Mouse (Mus musculus) c-Kit-positive CD71-positive TER-119-positive erythroid progenitor cells, embryonic 14.5 days (primary cell): ENCODE measurements around the gene Sh3rf1.
"Not testable (repeated sequence)": the region's sequence is repeated elsewhere in the genome, so short reads cannot be mapped to it uniquely, and the experiment has no call there.

Experiments used
- DNase-seq: peaks from one replicate; pipeline ENCODE4 v3.0.0-alpha.2; 2013; ENCODE audit warnings: low spot score

Gene Sh3rf1

GRCm38 (mm10) chr8:61374059-61374755, 150.5 kb downstream of the Sh3rf1 start:
- DNase-seq, result no peak

DNA sequence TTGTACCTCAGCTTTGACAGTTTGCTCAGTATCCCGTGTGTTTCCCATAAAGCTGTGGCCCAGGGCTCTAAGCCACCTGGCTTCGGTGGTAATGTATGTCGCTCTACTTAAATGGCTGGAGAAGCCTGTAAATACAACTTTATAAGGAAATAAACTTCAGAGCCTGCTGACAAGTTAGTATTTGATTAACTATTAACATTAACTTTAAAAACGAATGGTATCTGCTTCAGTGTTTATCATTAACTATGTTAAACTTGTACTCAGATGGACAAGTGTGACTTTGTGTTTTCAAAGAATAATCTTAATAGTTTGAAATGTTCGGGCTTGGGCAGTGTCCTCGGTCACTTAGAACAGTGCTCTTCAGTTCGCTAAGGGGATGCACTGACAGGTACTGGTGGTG, 151.5 kb downstream of the Sh3rf1 start:
- no peak for DNase-seq

DNA sequence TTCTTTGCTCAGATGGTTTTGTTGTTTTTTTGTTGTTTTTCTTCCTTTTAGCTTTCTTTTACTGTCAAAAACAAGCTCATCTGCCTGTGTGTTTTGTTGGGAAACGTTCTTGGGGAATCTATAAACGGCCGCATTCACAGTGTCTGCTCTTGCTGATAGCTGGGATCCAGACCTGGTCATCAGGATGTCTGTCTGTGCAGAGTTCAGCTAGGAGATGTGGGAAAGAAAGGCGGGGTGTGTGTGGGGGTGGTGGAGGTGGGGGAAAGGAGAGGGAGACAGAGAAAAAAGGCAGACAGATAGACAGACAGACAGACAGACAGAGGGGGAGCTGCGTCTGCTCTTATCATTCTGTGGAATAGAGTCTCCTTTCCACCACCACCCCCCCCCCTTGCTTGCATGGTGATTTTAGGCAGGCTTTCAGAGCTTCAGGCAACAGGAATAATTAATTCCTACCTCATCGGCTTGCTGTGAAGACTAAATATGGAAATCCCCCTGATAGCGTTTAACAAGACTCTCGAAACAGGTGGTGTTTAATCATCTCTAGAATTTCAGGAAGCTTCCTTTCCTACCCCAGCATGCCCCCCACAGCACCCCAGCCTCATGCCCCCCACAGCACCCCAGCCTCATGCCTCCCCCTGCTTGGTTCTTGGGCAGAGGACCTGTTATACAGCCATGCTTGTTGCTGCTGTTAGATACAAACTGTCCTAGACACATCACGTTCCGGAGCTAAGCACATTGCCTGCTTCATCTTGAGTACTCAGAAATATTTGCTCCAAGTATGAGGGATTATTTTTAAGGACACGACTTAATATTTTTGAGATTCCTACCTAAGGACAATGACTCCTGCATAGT, 155.4 kb downstream of the Sh3rf1 start:
- DNase-seq, result no peak

- no peak for DNase-seq
Measured at GRCm38 (mm10) chr8:61384536-61384935, 160.9 kb downstream of the Sh3rf1 start.

GRCm38 (mm10) chr8:61385502-61386191, 162.0 kb downstream of the Sh3rf1 start:
- no peak for DNase-seq

- no peak for DNase-seq
Measured at GRCm38 (mm10) chr8:61386645-61387044, 163.0 kb downstream of the Sh3rf1 start.

- no peak for DNase-seq
Measured at GRCm38 (mm10) chr8:61387501-61387963, 163.9 kb downstream of the Sh3rf1 start.

DNA sequence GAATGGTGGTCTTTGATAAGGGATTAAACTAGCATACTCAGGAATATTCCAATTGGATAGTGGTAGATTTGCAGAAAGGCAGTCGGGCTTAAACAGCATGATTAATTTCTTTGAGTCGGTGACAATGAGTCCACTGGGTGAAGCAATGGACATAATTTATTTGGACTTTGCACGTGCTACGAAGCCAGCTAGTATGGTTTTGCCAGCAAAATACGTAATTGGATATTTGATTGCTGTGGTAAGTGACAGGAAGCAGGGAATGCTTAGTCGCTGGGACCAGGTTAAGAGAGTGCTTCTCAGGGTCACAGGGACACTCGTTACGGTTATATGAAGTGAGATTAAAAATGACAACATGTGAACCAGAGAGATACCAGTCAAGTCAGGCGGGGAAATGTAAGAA, 164.7 kb downstream of the Sh3rf1 start:
- no peak for DNase-seq

GRCm38 (mm10) chr8:61390307-61391057, 166.8 kb downstream of the Sh3rf1 start:
- no peak for DNase-seq

GRCm38 (mm10) chr8:61391058-61391434, 167.4 kb downstream of the Sh3rf1 start:
- DNase-seq, result no peak

DNA sequence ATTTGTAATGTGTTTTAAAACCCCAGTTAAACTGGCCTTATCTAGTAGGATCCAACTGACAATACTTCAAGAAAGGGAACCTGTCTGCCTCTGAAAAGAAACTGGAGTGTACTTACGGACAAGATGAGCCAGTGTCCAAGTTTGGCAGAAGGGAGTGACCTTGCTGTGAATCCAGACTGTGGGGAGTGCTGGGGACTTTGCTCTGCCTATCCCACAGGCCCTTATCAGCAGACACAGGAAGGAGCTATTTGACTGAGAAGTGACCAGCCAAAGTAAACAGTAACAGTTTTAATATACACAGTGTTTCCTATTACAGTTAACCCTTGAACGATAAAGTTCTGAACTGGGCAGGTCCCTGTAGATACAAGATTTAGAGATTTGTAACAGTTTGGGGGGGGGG, 173.5 kb downstream of the Sh3rf1 start:
- no peak for DNase-seq

DNA sequence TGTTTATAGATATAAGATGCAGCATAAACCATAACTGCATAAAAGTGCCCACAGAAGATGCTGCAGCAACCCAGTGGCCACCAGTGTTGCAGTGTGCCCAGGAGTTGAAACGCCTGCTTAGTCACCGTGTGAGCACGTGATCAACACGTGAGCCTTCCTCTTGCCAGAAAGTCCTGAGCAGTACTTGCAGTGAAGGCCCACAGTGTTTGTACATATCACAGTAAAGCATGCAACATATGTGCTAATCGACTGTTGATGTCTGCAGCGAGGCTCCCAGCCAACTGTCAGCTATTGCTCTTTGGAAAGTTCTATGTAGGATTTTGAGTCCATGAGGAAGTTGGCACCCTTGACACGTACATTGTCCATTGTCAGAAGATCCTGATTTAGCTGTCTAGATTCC, 174.1 kb downstream of the Sh3rf1 start:
- peak; percentile 40 for DNase-seq

DNA sequence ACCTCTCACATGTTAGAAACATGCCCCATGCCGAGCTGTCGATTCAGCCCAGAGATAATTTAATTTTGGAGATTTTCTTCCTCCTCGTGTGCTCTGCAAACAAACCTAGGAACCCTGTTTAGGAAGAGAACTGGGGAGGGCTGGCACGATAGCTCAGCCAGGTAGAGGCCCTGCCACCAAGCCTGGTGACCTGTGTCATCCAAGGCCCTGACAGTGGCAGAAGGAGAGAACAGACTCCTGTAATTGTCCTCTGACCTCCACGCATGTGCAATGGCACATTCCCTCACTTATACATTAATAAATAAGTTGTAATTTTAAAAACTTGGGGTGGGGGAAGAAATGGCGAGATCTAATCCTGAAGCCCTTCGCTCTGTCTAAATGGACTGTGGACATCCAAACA, 179.2 kb downstream of the Sh3rf1 start:
- no peak for DNase-seq

- no peak for DNase-seq
Measured at GRCm38 (mm10) chr8:61403266-61404177, 179.8 kb downstream of the Sh3rf1 start.

GRCm38 (mm10) chr8:61404178-61404560, 180.5 kb downstream of the Sh3rf1 start:
- no peak for DNase-seq

DNA sequence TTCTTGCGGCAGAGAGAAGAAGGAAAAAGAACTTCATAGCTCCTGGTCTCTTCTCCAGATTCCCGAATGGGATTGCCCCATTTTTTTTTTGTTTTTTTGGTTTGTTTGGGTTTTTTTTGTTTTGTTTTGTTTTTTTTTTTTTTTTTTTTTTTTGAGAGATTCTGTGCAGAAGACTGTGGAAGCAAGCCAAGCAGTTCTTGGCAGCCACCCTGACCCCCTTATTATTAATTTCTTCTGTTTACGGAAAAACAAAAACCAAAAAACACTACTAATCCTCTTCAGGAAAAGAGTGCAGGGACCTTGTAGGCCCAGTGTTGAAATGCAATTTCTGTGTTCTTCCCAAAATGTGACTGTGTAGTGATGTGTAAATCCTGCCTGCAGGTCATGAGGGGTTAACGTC, 185.4 kb downstream of the Sh3rf1 start:
- DNase-seq, result no peak

DNA sequence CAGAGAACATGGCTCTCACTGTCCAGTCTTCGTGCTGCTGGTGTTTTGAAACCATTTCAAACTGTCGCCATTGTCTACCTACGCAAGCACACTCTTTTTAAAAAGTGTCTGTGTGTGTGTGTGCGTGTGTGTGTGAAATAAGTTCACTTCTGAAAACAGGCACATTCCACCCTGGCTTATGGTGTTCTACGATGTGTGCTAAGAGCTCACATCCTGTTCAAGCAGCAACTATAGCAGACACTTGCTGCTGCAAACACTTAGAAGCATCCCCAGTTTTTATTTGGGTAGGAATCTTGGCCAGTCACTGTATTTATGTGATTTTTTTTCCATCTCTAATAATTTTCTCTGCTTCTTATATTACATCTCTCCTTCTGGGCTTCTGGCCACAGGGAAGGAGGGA, 186.0 kb downstream of the Sh3rf1 start:
- not testable (repeated sequence) for DNase-seq

DNA sequence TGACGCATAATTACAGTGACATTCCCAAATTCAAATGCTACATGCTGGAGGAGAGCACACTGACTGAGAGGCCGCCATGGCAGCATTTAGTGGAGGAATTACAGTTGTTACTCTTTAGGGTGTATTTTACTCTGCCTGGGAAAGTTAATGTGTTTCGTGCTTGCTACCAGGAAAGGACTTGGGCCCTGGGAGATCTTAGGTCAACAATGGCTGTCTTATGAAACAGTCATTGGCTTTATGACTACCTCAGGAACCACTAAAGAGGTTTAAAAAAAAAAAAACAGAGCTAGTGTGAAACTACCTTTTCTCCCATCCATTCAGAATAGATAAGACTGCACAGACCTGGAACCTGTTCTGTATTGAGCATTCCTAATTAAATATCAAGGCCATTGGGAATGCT, 195.8 kb downstream of the Sh3rf1 start:
- no peak for DNase-seq

- DNase-seq, result no peak
Measured at GRCm38 (mm10) chr8:61420166-61420565, 196.5 kb downstream of the Sh3rf1 start.

DNA sequence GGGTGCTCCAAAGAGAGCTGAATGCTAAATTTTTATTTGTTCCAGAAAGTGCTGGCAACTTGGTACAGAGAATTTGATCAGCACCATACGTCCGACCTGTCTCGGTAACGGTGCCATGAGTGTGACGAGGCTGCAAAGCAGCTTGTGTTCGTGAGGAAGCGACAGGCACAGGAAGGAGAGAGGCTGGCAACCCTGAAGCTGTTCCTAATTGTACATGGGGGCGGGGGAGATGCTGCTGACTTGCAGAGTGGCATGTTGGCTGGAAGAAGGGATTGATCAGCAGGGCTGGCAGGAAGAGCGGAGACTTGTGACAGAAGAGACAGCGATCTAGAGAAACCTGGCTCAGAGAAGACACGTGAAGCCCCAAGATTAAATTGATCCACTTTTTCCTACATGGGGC, 197.9 kb downstream of the Sh3rf1 start:
- DNase-seq, result no peak

GRCm38 (mm10) chr8:61425125-61425524, 201.5 kb downstream of the Sh3rf1 start:
- no peak for DNase-seq
